Mouse (Mus musculus) lung, adult 2 months (tissue): ENCODE measurements around the gene Itgb3.

ENCODE experiments used
- CTCF ChIP-seq: fragments of 200-500 bp; IDR thresholded peaks from 2 replicates; pipeline ENCODE4 v1.5.1; 2011; ENCODE audit warnings: mild to moderate bottlenecking, low read length, control low read depth; ENCODE audit not compliant: insufficient read depth
- POLR2A ChIP-seq: fragments of 200-500 bp; IDR thresholded peaks from 2 replicates; pipeline ENCODE4 v1.6.1; 2011; ENCODE audit warnings: low read depth, mild to moderate bottlenecking, control low read depth, low read length, borderline replicate concordance; ENCODE audit errors: extremely low read depth

DNA sequence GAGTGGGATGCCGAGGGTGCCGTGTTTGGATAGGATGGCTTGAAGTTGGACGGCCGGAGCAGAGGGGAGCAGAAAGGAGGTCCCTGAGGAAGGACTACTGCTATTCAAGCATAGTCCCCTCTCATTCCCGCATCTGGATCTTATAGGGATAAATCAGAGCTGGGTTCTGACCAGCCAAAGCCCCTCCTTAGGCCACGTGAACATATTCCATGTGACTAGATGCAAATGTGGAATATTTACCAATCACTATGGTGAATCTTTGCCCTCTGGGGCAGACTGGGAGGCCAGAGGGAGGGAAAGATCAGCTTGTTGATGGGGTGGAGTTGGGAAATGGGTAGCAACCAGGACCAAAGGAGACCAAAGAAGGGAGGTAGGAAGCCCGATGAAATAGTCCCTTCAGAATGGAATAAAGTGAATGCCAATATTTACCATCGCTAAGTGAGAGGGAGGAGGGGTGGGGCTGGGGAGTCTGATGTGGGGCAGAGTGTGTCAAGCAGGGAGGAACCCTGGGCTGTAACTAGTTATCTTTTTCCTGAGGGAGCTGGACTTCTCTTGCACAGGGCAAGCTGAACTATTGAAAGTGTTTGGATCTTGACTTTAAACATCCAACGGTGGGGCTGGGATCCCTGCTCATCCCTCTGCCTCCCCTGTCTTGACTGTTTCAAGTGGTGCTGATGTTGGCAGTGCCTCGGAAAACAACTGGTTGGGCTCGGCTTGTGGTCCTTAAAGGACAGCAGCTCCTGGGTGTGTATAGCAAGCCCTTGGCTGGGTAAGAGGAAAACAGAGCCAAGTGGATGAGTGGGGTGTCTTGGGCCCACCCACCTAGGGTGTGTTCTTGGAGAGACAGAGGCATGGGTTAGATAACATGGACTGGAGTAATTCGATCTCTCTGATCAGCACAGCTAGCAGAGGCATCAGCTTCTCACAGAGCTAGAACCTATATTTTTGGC, 17.9 kb downstream of the Itgb3 start:
- TF ChIP-seq POLR2A (no peak), CTCF (no peak)
